Mouse (Mus musculus) fibroblast of lung, adult 2 months (primary cell): Measurements from ENCODE around the gene Rhod.
A peak's percentile ranks its signal among the peaks of the same experiment; 100 is the strongest.
"Not testable (repeated sequence)": the region's sequence is repeated elsewhere in the genome, so short reads cannot be mapped to it uniquely, and the experiment has no call there.

ENCODE experiments used
- DNase-seq: peaks from one replicate; pipeline ENCODE4 v3.0.0-alpha.2; 2011; ENCODE audit warnings: low read depth

The Rhod gene

DNA sequence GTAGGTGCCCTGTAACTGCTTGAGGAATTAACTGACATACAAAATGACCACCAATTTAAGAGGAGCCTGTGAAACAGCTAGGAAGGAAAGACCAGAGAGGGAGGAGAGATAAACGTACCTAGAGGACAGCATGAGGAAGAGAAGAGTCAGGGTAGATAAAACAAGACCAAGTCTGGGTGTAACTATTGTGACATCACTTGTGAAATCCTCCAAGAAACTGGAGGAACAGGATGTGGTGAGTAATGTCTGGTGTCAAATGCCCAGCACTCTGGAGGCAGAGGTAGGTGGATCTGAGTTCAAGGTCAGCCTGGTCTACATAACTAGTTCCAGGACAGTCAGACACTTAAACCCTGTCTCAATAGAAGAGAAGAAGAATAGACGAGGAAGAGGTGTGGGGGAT is 30.2 kb downstream of the Rhod start:
- DNase-seq, result no peak

DNA sequence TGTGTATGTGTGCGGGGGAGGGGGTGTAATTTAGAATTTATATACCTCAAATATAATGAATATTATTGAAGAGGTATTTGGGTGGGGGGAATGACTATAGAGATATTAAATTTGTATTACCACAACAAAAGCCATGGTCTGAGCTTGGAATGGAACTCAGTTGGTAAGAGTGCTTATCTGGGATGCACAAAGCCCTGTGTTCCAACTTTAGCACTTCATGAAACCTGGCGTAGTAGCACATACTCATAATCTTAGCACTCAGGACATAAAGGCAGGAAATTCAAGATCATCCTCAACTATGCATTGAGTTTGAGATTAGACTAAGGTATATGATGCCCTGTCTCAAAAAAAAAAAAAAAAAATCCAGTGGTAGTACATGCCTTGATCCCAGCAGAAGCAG is 34.4 kb downstream of the Rhod start:
- DNase-seq, result no peak

GRCm38 (mm10) chr19:4398959-4399358 is 40.3 kb downstream of the Rhod start:
- no peak for DNase-seq

GRCm38 (mm10) chr19:4398630-4398948 is 40.6 kb downstream of the Rhod start:
- DNase-seq, result no peak

GRCm38 (mm10) chr19:4397798-4398629 is 41.2 kb downstream of the Rhod start, which contains the start of gene Kdm2a:
Gene Kdm2a, minus strand, starts transcription at chr19:4398285.
- no peak for DNase-seq

DNA sequence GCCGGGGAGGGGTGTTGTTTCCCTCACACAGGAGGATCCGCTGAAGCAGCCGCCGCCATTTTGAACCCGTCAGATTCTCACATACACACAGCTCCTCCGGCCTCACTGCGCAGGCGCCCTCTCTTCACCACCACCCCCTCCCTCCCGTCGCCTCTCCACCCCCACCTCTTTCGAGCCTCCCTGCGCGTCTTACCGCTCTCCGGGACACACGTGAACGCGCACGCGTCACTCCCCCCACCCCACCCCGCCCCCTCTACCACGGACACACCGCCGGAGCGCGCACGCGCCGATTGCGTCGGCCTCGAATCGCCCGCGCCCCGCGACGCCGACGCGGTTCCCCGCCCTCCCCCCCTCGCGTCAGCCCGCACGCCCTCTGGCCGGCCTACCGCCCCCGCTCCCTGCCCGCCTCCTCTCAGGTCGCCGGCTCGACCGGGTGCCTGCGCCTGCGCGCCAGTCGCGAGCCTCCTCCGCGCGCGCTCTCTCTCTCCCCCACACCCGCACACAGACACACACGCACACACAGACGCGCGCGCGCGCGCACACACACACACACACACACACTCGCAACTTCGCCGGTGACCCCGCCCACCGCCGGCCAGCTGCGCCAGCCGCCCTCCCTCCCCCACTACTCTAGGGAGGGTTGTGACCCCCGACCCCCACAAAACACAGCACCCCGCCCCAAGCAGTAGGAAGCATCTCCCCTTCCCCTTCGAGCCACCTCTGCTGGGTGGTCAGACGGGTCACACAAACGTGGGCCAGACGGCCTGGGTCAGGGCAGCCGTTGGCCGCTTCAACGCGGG is 42.0 kb downstream of the Rhod start:
- peak; percentile 94 for DNase-seq

DNA sequence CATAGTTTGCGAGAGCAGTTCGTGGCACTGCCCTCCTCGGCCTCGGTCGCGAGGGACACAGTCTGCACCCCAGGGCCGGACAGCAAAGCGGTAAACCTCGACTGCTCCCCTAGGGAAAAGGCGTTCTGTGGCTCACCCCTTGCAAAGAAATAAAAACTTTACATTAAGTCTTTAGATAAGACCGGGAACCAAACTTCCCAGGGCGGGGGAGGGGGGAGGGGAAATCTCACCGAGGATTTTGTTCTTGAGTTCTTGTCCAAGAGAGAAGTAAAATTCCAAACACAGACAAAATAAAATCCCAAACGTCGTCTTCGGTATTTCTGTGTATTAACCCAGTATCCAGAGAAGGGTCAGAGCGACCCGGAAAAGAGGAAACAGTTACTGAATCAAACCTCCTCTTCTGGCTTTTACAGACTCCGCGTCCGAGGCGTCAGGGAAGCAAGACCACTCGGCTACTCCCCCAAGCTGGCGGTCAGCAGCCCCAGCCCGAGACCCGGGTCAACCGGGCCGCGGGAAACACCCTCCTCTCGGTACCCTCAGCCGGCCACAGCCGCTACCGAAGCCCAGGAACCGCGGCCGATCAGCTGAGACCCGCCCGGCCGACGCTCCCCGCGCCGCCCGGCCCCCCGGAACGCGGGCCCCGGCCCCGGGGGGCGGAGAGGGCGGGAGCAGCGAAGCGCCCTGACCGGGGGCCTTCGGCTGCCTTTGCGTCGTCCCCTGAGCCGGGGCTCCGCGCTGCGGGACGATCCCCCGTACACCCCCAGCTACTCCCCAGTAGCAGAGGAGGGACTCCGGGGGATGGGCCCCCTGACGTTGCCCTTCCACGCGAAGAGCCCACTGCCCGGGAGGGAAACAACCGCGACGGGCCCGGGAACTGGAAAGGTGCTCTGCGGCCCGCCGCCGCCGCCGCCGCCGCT is 42.9 kb downstream of the Rhod start:
- DNase-seq, result no peak

DNA sequence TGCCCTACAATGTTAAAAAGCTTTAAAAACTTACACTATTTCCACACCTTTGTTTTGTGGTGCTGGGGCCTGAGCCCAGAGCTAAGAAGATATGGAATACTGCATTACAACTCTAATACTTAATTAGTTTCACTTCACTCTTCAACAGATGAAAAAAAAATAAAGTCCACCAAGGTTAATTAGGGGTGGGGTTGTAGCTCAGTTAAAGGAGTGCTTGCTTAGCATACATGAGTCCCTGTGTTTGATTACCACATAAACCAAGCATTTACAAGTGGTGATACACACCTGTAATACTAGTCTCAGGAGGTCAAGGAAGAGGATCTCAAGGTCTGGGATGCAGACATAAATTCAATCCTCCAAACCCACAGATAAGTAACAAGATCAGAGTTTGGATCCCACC is 52.0 kb downstream of the Rhod start:
- DNase-seq, result no peak

GRCm38 (mm10) chr19:4385026-4385425 is 54.2 kb downstream of the Rhod start:
- DNase-seq, result no peak

DNA sequence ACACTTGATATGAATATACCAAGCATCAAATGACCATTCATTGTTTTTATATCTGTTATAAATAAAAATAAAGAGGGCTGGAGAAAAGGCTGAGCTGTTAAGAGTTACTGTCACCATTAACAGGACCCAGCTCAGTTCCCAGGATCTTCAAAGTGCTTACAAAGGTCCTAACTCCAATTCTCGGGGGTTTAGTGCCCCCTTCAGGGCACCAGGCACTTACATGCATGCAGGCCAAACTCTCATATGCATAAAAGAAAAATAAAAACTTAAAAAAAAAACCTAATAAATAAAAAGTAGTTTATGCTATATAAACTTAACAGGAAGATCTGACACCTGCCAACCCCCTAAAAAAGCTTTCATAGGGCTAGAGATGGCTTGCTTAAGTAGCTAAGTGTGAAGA is 54.9 kb downstream of the Rhod start:
- DNase-seq, result no peak

- no peak for DNase-seq
These were observed 55.9 kb downstream of the Rhod start for GRCm38 (mm10) chr19:4383306-4383705.

- not testable (repeated sequence) for DNase-seq
These were observed 56.9 kb downstream of the Rhod start for GRCm38 (mm10) chr19:4382303-4382702.
